Comparison of ENCODE assay signal across 1 mouse cellular context in the genomic region with DNA sequence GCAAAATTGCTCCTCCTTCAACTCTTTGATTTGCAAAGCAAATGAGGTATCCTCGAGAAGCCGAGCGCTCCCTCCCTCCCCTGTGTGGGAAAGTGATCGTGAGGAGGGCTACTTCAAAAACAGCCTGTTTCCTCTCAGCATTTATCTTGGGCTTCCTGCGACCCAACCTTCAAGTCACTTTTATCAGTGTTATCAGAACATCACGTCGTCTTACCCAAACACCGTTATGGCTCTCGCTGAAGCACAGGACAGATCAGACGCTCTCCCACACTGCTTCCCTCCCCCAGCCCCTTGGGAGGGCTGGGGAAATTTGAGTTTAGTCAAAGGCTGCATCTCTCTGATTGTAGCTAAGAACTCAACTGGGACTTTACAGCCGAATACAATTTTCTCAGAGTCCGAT.
TF ChIP-seq lines count a peak whose summit lies in the region.

No protein-coding gene starts in this region.

TF ChIP-seq in MEL, 35 proteins besides CTCF, POLR2A, EP300 and RAD21 (continued from another document):
- no peak for TF ChIP-seq MYC (IDR thresholded peaks at IDR 0.05; ENCODE audit: low read depth, low read length)
- peak; percentile 90 for TF ChIP-seq ETS1 (IDR thresholded peaks at IDR 0.05; ENCODE audit: low read depth, low read length)
- TF ChIP-seq ZC3H11A (IDR thresholded peaks at IDR 0.05; ENCODE audit: low read depth, low read length), result peak; percentile 19
- TF ChIP-seq MYB (IDR thresholded peaks at IDR 0.05; ENCODE audit: low read depth, low read length), result peak; percentile 48; the same call in 1 of the 2 replicates
- TF ChIP-seq MAX (IDR thresholded peaks at IDR 0.05; ENCODE audit: low read length), result peak; percentile 58; the same call in 1 of the 2 replicates
- peak; percentile 52 for TF ChIP-seq BHLHE40 (IDR thresholded peaks at IDR 0.05; ENCODE audit: borderline replicate concordance, low read depth, low read length)
- peak; percentile 91 for TF ChIP-seq GATA1 (IDR thresholded peaks at IDR 0.05; ENCODE audit: low read depth, low read length)
- TF ChIP-seq JUND (IDR thresholded peaks at IDR 0.05; ENCODE audit: low read depth, low read length), result no peak
- no peak for TF ChIP-seq ELF1 (IDR thresholded peaks at IDR 0.05; ENCODE audit: low read depth, low read length)
- peak; percentile 68; the same call in 1 of the 2 replicates for TF ChIP-seq RCOR1 (IDR thresholded peaks at IDR 0.05; ENCODE audit: low read depth, low read length)
